Mouse (Mus musculus) layer of hippocampus, adult 18-20 months (tissue): ENCODE measurements around the gene Speer4d. TPM values are rescaled to one million over a fixed set of nuclear protein-coding genes. Genes with fewer than 3 reads are reported as not detected.
A peak's percentile ranks its signal among the peaks of the same experiment; 100 is the strongest.
"Not testable (repeated sequence)": the region's sequence is repeated elsewhere in the genome, so short reads cannot be mapped to it uniquely, and the experiment has no call there.

ENCODE experiments used
- DNase-seq, 2 experiments: peaks; one replicate each; pipeline ENCODE4 v3.0.0; 2022; ENCODE audit warnings: low spot score in 2 of 2
- long read RNA-seq: library from polyadenylated mRNA; stranded (forward); transcript quantifications from one replicate; pipeline ENCODE4 v2.0.0, GENCODE M21; 2021
- total RNA-seq, 2 experiments: library from RNA; stranded (reverse); gene quantifications; 2 replicates each; pipeline ENCODE4 v1.2.3; 2021

Gene Speer4d
- total RNA-seq, result not detected
- long read RNA-seq, result 0 reads

DNA sequence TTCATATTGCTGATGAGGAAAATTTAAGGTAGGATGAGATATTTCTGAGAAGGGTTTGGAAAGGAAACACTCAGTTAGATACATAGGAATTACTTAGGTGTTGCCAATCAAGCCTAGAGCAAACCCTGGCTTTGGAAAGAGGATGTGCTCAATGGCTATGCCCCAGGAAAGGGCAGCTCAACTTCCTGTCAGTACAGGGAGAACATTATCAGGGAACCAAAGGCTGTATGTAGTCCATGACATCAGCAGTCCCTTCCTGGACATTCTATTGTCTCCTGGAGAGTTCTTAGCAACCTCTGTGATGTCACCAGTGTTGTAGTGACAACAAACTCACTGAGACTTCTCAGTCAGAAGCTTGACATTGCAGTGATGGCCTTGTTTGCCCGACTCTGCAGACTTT is at the start of gene Speer4d:
Speer4d (plus strand) TSS at position 301 of the 400 bp plus-strand sequence.
- DNase-seq, result not testable (repeated sequence)

DNA sequence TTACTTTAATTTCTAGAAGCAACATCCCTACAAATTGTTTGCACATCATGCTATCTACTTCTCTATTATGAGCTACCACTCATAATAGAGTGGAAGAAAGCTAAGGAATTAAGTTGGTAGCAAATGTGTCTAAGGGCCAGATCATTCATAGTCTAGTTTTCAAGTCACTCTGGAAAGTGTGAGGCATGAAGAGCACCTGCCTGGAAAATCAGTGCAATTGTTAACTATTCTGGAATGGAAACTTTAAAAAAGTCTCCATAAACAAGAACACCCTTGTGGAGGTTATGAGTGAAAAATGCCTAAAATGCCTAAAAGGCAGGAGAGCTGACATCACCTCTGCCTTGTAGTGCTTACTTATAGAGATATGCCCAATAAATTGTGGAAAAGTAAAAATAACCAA is 45.1 kb upstream of the Speer4d start:
- not testable (repeated sequence) for DNase-seq

DNA sequence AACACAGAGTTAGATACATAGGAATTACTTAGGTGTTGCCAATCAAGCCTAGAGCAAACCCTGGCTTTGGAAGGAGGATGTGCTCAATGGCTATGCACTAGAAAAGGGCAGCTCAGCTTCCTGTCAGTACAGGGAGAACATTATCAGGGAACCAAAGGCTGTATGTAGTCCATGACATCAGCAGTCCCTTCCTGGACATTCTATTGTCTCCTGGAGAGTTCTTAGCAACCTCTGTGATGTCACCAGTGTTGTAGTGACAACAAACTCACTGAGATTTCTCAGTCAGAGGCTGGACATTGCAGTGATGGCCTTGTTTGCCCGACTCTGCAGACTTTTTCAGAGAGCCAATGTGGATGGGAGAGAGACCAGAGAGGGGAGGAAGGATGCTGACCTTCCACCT is 41.8 kb upstream of the Speer4d start, which contains the start of gene Gm21083:
Gm21083 (plus strand) TSS at position 301 of the 400 bp plus-strand sequence.
- DNase-seq, result not testable (repeated sequence)

DNA sequence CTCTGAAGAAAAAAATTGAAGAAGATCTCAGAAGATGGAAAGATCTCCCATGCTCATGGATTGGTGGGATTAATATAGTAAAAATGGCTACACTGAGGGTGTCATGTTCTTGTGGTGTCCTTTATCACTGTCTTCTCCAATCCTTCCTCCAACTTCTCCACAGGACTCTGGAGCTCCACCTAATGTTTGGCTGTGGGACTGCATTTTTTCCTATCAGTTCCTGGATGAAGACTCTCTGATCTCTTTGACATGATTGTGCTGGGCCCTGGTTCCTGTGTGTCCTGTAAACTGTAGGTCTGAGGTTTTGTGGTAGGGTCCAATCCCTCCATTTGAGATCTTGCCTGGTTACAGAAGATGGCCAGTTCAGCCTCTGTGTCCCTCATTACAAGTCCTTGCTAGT is 32.5 kb upstream of the Speer4d start:
- DNase-seq, result peak in 1 of 2 experiments; percentile 37

DNA sequence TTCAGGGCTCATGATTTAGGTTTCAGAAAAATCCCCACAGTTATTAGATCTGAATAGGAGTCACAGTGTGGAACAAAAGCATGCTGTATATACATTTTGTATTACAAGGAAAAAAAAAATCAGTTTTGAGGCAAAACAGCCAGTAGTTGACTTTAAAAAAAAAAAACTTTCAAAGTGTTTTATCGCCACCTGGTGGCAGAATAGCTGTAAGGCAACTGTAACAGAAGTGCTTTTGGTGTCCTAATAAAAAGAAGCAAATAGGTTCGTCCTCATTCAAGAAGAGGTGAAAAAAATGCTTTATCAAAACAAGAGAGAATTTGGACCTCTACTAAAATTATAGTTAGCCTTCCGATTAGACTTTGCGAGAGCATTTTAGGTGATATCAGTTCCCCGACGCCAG is 30.6 kb upstream of the Speer4d start:
- DNase-seq, result peak in 1 of 2 experiments; percentile 25

DNA sequence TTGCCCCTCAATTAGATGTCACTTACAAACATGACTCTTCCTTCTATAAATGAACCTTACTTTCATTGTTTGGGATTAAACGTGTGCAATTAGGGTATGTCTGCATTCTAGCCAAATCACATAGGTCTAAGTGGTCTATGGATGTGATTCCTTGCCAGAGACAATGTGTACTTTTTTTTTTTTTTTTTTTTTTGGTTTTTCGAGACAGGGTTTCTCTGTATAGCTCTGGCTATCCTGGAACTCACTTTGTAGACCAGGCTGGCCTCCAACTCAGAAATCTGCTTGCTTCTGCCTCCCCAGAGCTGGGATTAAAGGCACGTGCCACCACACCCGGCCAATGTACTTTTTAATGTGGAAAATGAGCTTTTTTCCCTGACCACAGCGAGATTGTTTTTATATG is 28.2 kb upstream of the Speer4d start:
- DNase-seq, result not testable (repeated sequence)

DNA sequence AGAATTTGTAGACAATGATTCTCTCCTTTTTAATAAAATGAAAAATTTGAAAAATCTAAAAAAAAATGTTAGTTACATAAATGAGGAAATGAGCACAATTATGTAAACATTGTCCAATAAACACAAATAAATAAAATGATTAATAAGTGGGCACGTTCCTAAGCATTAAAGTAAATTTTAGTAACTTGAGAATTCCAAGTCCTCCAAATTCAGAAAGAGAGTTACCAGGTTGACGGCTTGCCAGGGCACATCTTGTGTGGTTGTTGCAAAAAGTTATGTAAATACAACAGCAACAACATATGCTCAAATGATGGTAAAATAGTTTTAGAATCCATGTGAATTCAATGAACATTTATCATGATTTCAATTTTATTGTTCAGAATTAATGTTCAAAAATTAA is 27.3 kb upstream of the Speer4d start:
- DNase-seq, result not testable (repeated sequence)

DNA sequence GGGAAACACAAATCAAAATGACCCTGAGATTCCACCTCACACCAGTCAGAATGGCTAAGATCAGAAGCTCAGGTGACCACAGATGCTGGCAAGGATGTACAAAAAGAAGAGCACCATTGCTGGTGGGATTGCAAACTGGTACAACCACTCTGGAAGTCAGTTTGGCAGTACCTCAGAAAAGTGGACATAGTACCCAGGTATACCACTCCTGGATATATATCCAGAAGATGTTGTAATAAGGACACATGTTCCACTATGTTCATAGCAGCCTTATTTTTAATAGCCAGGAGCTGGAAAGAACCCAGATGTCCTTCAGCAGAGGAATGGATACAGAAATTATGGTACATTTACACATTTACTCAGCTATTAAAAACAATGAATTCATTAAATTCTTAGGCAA is 20.0 kb upstream of the Speer4d start:
- not testable (repeated sequence) for DNase-seq

DNA sequence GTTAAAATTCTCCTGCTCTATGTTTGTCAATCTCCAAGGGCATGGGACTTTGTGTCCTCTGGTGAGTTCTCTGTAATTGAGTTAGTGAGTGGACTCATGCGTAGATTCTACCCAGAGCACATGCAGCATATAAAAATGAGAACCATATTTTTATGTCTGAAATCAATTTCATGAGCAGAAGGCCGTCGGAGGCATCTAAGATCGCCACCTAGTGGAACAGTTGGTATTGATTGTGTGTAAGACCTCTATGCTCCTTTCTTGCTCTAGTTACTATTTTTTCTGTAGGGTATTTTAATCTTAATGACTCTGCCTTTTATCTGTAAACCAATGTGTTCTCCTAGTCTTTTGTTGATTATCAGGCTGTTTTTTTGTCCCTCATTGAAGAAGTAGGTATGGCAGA is 18.5 kb upstream of the Speer4d start:
- peak in 1 of 2 experiments; percentile 47 for DNase-seq

DNA sequence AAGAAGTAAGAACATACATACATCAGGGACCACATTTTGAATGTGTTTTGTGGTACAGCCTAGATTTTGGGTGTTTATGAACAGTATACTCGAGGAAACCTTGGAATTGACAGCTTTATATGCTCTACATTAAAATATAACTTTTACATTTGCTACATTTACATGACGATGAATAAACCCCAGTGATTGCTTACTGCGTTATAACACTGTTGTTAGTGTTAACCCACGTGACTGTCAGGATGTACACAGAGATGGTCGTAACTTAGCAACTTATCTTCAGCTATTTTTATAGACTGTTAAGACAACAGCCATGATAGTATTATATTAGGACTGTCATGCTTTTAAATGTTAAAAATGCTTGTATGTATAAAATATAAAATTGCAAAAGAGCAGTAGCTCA is 17.4 kb upstream of the Speer4d start:
- not testable (repeated sequence) for DNase-seq

DNA sequence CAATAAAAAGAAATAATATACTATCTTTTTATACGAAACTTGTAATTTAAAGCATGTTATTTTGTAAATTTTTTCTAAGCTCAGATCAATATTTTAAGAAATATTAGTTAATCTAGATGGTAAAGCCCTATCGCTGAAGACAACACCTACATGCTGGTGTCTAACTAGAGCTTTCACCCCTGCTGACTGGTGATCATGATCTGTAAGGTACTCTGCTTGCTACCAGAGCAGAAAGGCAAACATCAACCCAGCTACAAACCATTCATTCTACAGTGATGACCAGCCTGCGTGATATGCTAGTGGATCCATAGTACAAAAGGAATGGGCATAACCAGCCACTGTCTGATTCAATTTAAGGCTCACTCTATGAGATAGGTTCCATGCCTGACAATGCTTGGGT is 16.9 kb upstream of the Speer4d start:
- not testable (repeated sequence) for DNase-seq

DNA sequence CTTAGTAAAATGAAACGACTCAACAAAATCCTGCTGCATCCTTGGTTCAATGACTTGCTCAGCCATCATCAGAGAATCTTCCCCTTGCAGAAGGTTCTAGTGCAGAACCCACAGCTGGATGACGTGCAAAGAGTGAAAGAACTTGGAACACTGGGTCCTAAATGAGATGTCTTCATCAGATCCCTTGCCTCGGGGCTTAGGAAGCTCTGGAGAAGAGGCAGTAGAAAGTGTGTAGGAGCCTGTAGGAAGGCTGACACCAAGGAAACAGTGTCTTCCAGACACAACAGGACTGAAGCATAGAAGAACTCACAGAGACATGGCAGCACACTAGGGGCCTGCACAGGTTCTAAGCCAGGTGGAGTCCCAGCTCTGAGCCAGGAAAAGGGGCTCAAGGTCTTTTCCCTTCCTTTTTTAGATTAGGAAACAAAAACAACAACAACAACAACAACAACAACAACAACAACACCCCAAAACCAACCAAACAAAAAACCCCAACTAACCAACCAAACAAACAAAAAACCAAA is 16.4 kb upstream of the Speer4d start:
- not testable (repeated sequence) for DNase-seq

DNA sequence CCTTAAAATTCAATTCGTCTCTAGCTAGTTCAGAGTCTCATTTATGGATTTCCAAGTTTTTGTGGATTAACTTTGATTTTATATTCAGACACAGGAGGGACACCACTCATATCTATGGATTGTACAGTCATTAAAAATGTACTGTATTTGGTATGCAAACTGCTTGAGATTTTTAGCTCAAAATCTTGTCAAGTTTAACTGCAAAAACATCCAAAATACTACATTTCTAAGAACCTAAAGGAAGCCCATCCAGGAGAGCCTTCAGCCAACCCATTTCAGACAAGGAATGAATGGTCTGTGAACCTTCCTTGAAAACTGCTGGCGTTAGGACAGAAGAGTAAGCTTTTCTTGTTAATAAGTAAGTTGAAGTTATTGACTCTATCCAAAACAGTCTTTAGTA is 15.9 kb upstream of the Speer4d start:
- DNase-seq, result not testable (repeated sequence)

DNA sequence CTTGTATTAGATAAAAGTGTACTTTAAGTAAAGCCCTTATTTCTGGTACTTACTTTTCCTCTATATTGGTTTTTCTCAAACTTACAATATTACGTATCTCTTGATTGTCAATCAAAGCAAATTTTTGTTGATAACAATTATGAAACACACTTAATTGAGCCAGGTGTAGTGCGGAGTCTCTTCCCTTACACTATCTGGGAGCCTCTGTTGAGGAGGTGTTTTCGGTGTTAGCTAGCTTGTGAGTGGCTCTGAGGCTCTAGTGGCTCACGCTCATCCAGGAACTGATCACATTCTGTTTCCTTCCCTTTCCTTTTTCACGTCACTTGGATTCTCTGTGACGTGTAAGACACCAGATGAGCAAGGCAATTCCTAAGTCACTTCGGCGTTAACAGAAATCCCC is 15.3 kb upstream of the Speer4d start:
- DNase-seq, result not testable (repeated sequence)

DNA sequence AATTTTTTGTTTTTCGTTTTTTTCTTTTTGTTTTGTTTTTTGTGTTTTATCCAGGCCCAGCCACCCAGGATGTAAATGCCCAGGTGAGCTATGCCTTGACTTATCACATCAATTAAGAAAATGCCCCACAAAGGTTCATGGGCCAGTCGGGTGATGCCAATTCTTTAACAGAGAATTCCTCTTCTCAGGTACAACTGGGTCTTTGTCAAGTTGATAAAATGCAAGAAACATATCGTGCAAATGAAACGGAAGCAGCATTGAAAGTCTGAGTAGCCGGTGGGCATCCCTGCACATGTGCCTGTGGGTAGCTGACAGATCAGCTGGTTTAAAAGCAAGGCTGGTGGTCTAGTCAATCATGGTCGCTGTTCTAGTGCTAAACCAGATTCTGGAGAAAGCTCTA is 12.2 kb upstream of the Speer4d start:
- peak in 1 of 2 experiments; percentile 11 for DNase-seq

DNA sequence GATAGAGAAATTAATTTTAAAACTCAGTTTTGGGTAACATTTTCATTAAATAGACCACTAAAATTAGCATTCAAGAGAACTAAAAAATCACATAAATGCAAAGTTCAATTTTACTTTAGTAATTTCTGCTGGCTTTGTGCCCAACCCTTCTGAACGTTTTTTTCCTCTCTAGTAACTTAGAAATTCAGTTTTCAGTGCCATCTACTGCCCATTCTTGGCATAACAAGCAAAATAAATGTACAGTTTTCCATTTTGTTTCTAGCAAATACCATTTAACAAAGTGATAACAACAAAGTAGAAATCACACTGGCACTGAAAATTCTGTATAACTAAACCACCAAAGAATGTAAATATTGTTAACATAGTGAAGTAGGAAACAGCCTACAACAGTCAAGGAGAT is 8.2 kb upstream of the Speer4d start:
- peak in 1 of 2 experiments; percentile 27 for DNase-seq

DNA sequence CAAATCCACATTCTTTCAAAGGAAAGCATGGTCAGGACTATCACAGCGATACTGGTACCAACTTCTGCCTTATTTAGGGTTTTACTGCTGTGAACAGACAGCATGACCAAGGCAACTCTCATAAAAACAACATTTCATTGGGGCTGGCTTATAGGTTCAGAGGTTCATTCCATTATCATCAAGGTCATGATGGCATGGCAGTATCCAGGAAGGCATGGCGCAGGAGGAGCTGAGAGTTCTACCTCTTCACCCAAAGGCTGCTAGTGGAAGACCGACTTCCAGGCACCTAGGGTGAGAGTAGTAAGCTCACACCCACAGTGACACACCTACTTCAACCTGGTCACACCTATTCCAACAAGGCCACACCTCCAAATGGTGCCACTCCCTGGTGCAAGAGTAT is 2.7 kb upstream of the Speer4d start:
- not testable (repeated sequence) for DNase-seq

DNA sequence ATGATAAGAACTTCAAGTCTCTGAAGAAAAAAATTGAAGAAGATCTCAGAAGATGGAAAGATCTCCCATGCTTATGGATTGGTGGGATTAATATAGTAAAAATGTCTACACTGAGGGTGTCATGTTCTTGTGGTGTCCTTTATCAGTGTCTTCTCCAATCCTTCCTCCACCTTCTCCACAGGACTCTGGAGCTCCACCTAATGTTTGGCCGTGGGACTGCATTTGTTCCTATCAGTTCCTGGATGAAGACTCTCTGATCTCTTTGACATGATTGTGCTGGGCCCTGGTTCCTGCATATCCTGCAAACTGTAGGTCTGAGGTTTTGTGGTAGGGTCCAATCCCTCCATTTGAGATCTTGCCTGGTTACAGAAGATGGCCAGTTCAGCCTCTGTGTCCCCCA is 9.3 kb downstream of the Speer4d start:
- DNase-seq, result peak in 1 of 2 experiments; percentile 35

DNA sequence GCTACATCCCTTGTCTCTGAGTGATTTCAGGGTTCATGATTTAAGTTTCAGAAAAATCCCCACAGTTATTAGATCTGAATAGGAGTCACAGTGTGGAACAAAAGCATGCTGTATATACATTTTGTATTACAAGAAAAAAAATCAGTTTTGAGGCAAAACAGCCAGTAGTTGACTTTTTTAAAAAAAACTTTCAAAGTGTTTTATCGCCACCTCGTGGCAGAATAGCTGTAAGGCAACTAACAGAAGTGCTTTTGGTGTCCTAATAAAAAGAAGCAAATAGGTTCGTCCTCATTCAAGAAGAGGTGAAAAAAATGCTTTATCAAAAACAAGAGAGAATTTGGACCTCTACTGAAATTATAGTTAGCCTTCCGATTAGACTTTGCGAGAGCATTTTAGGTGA is 11.2 kb downstream of the Speer4d start:
- DNase-seq, result peak in 1 of 2 experiments; percentile 42

DNA sequence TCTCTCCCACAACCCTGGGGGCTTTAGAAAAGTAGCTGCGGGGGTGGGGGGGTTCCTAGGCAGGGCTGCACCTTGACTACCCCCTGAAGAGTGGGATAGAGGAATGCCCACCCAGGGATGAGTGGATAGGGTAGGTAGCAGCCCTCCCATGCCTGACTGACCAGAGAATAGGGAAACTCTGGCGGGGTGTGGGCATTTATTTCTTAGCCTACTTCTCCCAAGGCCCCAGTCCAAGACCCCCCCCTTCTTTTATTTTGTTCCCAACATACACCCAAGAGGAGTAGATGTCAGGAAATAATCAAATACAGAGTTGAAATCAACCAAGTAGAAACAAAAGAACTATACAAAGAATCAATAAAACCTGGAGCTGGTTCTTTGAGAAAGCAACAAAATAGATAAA is 18.8 kb downstream of the Speer4d start:
- DNase-seq, result not testable (repeated sequence)

DNA sequence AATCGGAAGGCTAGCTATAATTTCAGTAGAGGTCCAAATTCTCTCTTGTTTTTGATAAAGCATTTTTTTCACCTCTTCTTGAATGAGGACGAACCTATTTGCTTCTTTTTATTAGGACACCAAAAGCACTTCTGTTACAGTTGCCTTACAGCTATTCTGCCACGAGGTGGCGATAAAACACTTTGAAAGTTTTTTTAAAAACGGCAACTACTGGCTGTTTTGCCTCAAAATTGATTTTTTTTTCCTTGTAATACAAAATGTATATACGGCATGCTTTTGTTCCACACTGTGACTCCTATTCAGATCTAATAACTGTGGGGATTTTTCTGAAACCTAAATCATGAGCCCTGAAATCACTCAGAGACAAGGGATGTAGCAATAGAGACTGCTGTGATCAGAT is 26.8 kb downstream of the Speer4d start:
- DNase-seq, result peak in 1 of 2 experiments; percentile 21

DNA sequence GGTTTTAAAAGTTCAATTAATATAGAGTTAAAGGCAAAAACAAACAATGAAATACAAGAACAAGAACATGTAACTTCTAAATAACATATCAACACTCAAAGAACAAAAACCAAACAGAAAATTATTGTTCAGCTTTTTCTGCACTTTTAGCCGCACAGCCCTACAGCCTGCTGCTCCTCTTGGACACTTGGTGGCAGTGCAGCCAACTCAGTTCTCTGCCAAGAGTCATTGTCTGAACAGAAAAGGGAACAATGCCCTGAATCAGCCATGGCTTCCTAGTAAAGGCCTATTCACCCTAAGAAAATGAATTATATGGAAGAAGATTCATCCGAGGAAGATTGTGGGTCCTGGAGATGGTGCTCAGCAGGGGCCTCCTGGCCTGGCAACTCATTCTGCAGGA is 33.5 kb downstream of the Speer4d start:
- not testable (repeated sequence) for DNase-seq

DNA sequence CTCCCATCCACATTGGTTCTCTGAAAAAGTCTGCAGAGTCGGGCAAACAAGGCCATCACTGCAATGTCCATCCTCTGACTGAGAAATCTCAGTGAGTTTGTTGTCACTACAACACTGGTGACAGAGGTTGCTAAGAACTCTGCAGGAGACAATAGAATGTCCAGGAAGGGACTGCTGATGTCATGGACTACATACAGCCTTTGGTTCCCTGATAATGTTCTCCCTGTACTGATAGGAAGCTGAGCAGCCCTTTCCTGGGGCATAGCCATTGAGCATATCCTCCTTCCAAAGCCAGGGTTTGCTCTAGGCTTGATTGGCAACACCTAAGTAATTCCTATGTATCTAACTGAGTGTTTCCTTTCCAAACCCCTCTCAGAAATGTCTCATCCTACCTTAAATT is 38.1 kb downstream of the Speer4d start, which contains the start of gene 4930572O03Rik:
4930572O03Rik (minus strand) TSS at position 101 of the 400 bp plus-strand sequence.
- DNase-seq, result not testable (repeated sequence)
